Mouse (Mus musculus) limb, embryonic 10.5 days (tissue): ENCODE results near the gene Vmn2r58. TPM values are rescaled to one million over a fixed set of nuclear protein-coding genes. Genes with fewer than 3 reads are reported as not detected.
"Not testable (repeated sequence)": the region's sequence is repeated elsewhere in the genome, so short reads cannot be mapped to it uniquely, and the experiment has no call there.

Experiments
- DNase-seq: peaks from one replicate; pipeline ENCODE4 v3.0.0-alpha.2; 2017; ENCODE audit warnings: low spot score
- H3K27ac ChIP-seq: fragments of 300-500 bp; sonication (generic); 2 replicates; pipeline ENCODE4 v1.5.1; 2016; ENCODE audit warnings: mild to moderate bottlenecking
- H3K27me3 ChIP-seq: fragments of 300-500 bp; sonication (generic); 2 replicates; pipeline ENCODE4 v1.6.1; 2016; ENCODE audit warnings: low read depth, mild to moderate bottlenecking; ENCODE audit not compliant: poor library complexity, severe bottlenecking
- H3K36me3 ChIP-seq: fragments of 300-500 bp; sonication (generic); 2 replicates; pipeline ENCODE4 v1.6.1; 2016; ENCODE audit warnings: mild to moderate bottlenecking, moderate library complexity
- H3K4me1 ChIP-seq: fragments of 300-500 bp; sonication (generic); 2 replicates; pipeline ENCODE4 v1.6.1; 2016
- H3K4me3 ChIP-seq: fragments of 300-500 bp; sonication (generic); 2 replicates; pipeline ENCODE4 v1.5.1; 2016; ENCODE audit warnings: mild to moderate bottlenecking, moderate library complexity
- H3K9me3 ChIP-seq: fragments of 300-500 bp; sonication (generic); replicated peaks from 2 replicates; pipeline ENCODE4 v1.6.1; 2016; ENCODE audit warnings: mild to moderate bottlenecking
- WGBS: fragments of 180-500 bp; shearing (Covaris S2); methylation state at CpG from one replicate; pipeline ENCODE4 v1.1.7; 2016; 5-methylcytosine and 5-hydroxymethylcytosine counted together
- polyA plus RNA-seq: library from polyadenylated mRNA; unstranded; fragments of >200 nt; fragmentation: Nextera tagmentation; extraction: Ambion mirVana; gene quantifications from 2 replicates; pipeline ENCODE4 v1.2.1, GENCODE M21; 2016

Vmn2r58 gene
- not detected in 2 replicates for polyA plus RNA-seq

GRCm38 (mm10) chr7:41872612-41873011 is at the start of gene Vmn2r58:
Gene Vmn2r58 (minus strand): TSS chr7:41872712.
- H3K27me3 ChIP-seq, H3K4me1 ChIP-seq, H3K9me3 ChIP-seq, H3K36me3 ChIP-seq, H3K4me3 ChIP-seq, DNase-seq, H3K27ac ChIP-seq: not testable (repeated sequence)
- 75% methylated on average over 5 of the region's 5 CpGs for WGBS

Other genes with a start within 250 kb of the Vmn2r58 start
- gene Zfp788, start 239.5 kb downstream of the Vmn2r58 start, polyA plus RNA-seq: 11.4 and 12.5 TPM in 2 replicates
- not detected in 2 replicates for gene Vmn2r59, start 186.3 kb upstream of the Vmn2r58 start, polyA plus RNA-seq
- gene Vmn2r60, start 235.1 kb upstream of the Vmn2r58 start, polyA plus RNA-seq: not detected in 2 replicates